Mouse (Mus musculus) CD4-positive naive resting alpha-beta T cell, adult 57 days (primary cell): ENCODE results near the gene Igsf23. TPM values are rescaled to one million over a fixed set of nuclear protein-coding genes. Genes with fewer than 3 reads are reported as not detected.

ENCODE experiments used
- total RNA-seq: library from RNA; stranded (reverse); gene quantifications from one replicate; pipeline ENCODE4 v1.2.4, GENCODE M21; 2023

The Igsf23 gene
- total RNA-seq, result 5.5 TPM

GRCm38 (mm10) chr7:19950589-19950988, at the start of gene Igsf23:
Igsf23 (minus strand) TSS chr7:19950756.

GRCm38 (mm10) chr7:19991165-19991564, 40.6 kb upstream of the Igsf23 start, which contains the start of gene Nlrp9b:
Nlrp9b (plus strand) TSS chr7:19991465.

GRCm38 (mm10) chr7:19964985-19965579, 14.5 kb upstream of the Igsf23 start, which contains the start of gene Ceacam20:
Ceacam20 (plus strand) TSS chr7:19965412.

GRCm38 (mm10) chr7:19920506-19921261, 29.9 kb downstream of the Igsf23 start, which contains the start of gene Pvr:
Pvr (minus strand) TSS chr7:19921160.

GRCm38 (mm10) chr7:19887849-19888248, 62.7 kb downstream of the Igsf23 start, which contains the start of gene Ceacam19:
Ceacam19 (minus strand) TSS chr7:19887965.

Other genes starting within 250 kb of the Igsf23 start
- 56.8 TPM for gene Tomm40, start 235.3 kb downstream of the Igsf23 start, total RNA-seq
- gene Nectin2, start 200.3 kb downstream of the Igsf23 start, total RNA-seq, result 0.62 TPM
- 2.0 TPM for gene Bcam, start 179.7 kb downstream of the Igsf23 start, total RNA-seq
- not detected for gene Cblc, start 153.9 kb downstream of the Igsf23 start, total RNA-seq
- gene Bcl3, start 128.0 kb downstream of the Igsf23 start, total RNA-seq, result 35.9 TPM
- not detected for gene Gm19345, start 98.8 kb downstream of the Igsf23 start, total RNA-seq
- gene Ceacam16, start 89.5 kb downstream of the Igsf23 start, total RNA-seq, result 0.68 TPM
- gene Ceacam19, start 62.8 kb downstream of the Igsf23 start, total RNA-seq, result not detected
- gene Pvr, start 29.6 kb downstream of the Igsf23 start, total RNA-seq, result 92.4 TPM
- gene Ceacam20, start 14.7 kb upstream of the Igsf23 start, total RNA-seq, result not detected
- gene Nlrp9b, start 40.7 kb upstream of the Igsf23 start, total RNA-seq, result not detected
- not detected for gene Vmn1r91, start 148.9 kb upstream of the Igsf23 start, total RNA-seq
- not detected for gene Gm16442, start 171.8 kb upstream of the Igsf23 start, total RNA-seq
- not detected for gene Vmn1r93, start 188.3 kb upstream of the Igsf23 start, total RNA-seq
- gene Vmn1r94, start 217.6 kb upstream of the Igsf23 start, total RNA-seq, result not detected
- gene Vmn1r95, start 243.0 kb upstream of the Igsf23 start, total RNA-seq, result not detected